ENCODE assay signal across 29 mouse cellular contexts in genomic region chr2:103637385-103637784, GRCm38 (mm10).
DNase-seq lines count a peak whose midpoint lies in the region; ATAC-seq lines count a peak whose summit lies in the region.
"Had no signal": no experiment of that assay in that cellular context is flagged by ENCODE, and none has a peak within 500 bp of the region (broad histone marks: within the 10 kb centered on the region; RNA-seq: fewer than 3 reads in every experiment).

No protein-coding gene starts in this region.

- peak; percentile 65; the same call in 1 of the 2 replicates for ATAC-seq in forebrain, embryonic 15.5 days (replicated peaks)
- no peak for ATAC-seq in midbrain, embryonic 14.5 days (ENCODE audit: low FRiP score, low TSS enrichment)
- no peak for ATAC-seq in midbrain, embryonic 11.5 days (ENCODE audit: low FRiP score)
- ATAC-seq in megakaryocyte, adult 5-6 weeks (ENCODE audit: poor library complexity, severe bottlenecking), result 0 out of 2 replicates have a peak, but pooled peaks have one; percentile 3
- ATAC-seq: CD4-positive, CD25-positive, alpha-beta regulatory T cell, adult 4 months; inflammation-experienced regulatory T-cells, adult 6 months had no signal

- no peak for DNase-seq in forebrain, embryonic 10.5 days (ENCODE audit: extremely low spot score, low spot score)
- DNase-seq in midbrain, embryonic 14.5 days, result peak; percentile 59
- DNase-seq in midbrain, embryonic 11.5 days (ENCODE audit: low spot score, missing footprints), result no peak
- DNase-seq in retina, postnatal 1 day, result no peak
- no peak for DNase-seq in ovary, postnatal 10 days (ENCODE audit: low spot score)
- DNase-seq: adrenal gland, postnatal 25 days; cerebellum, adult 2 months; cerebellum, postnatal 14 days; gastrocnemius, postnatal 25 days; heart, adult 11 months; kidney, adult 2 months; kidney, postnatal 4 days; layer of hippocampus, postnatal 36 days; liver, embryonic 13.5 days; lung, adult 18-20 months; lung, postnatal 10 days; right cerebral cortex, postnatal 25 days had no signal

- H3K9me3 ChIP-seq in forebrain, embryonic 15.5 days, result no peaks in the 10 kb centered on the region
- H3K9me3 ChIP-seq in forebrain, embryonic 10.5 days, result no peaks in the 10 kb centered on the region
- H3K9me3 ChIP-seq in midbrain, embryonic 14.5 days (ENCODE audit: control insufficient read depth, low read length), result no peaks in the 10 kb centered on the region
- H3K9me3 ChIP-seq in midbrain, embryonic 11.5 days (ENCODE audit: control insufficient read depth, low read length), result no peaks in the 10 kb centered on the region
- H3K9me3 ChIP-seq: heart, embryonic 10.5 days; heart, embryonic 15.5 days; limb, embryonic 10.5 days; limb, embryonic 15.5 days; liver, embryonic 13.5 days; neural tube, embryonic 13.5 days; stomach, embryonic 15.5 days had no signal

- 62% methylated on average over 1 of the region's 1 CpGs for WGBS in forebrain, embryonic 15.5 days
- WGBS in forebrain, embryonic 10.5 days, result 77% methylated on average over 1 of the region's 1 CpGs
- 48% methylated on average over 1 of the region's 1 CpGs for WGBS in midbrain, embryonic 14.5 days
- WGBS in midbrain, embryonic 11.5 days, result 53% methylated on average over 1 of the region's 1 CpGs

- no peaks in the 10 kb centered on the region for H3K36me3 ChIP-seq in forebrain, embryonic 15.5 days
- H3K36me3 ChIP-seq in forebrain, embryonic 10.5 days (replicated peaks), result no peaks in the 10 kb centered on the region
- no peaks in the 10 kb centered on the region for H3K36me3 ChIP-seq in midbrain, embryonic 14.5 days (ENCODE audit: control insufficient read depth, insufficient read depth, low read length)
- H3K36me3 ChIP-seq in midbrain, embryonic 11.5 days (ENCODE audit: control insufficient read depth, insufficient read depth, low read length), result no peaks in the 10 kb centered on the region
- H3K36me3 ChIP-seq: heart, embryonic 10.5 days; heart, embryonic 15.5 days; limb, embryonic 10.5 days; limb, embryonic 15.5 days; liver, embryonic 13.5 days; neural tube, embryonic 13.5 days; stomach, embryonic 15.5 days had no signal

- no peak overlapping the region for H3K9ac ChIP-seq in forebrain, embryonic 15.5 days (replicated peaks)
- H3K9ac ChIP-seq in midbrain, embryonic 14.5 days (replicated peaks; ENCODE audit: low read length), result no peak overlapping the region
- H3K9ac ChIP-seq in midbrain, embryonic 11.5 days (ENCODE audit: low read length), result no peak overlapping the region
- H3K9ac ChIP-seq: heart, embryonic 15.5 days; limb, embryonic 15.5 days; liver, embryonic 13.5 days; neural tube, embryonic 13.5 days; stomach, embryonic 15.5 days had no signal

- no peaks in the 10 kb centered on the region for H3K27me3 ChIP-seq in forebrain, embryonic 15.5 days
- H3K27me3 ChIP-seq in forebrain, embryonic 10.5 days (ENCODE audit: poor library complexity, severe bottlenecking), result peaks cover 27% of the 10 kb centered on the region
- H3K27me3 ChIP-seq in midbrain, embryonic 14.5 days (ENCODE audit: control insufficient read depth, insufficient read depth, low read length), result no peaks in the 10 kb centered on the region
- no peaks in the 10 kb centered on the region; the same call in 1 of the 2 replicates for H3K27me3 ChIP-seq in midbrain, embryonic 11.5 days (ENCODE audit: control insufficient read depth, insufficient read depth, low read length)
- H3K27me3 ChIP-seq: heart, embryonic 15.5 days; limb, embryonic 15.5 days; liver, embryonic 13.5 days; stomach, embryonic 15.5 days had no signal

- H3K4me3 ChIP-seq in forebrain, embryonic 15.5 days, result no peak overlapping the region
- no peak overlapping the region for H3K4me3 ChIP-seq in forebrain, embryonic 10.5 days
- H3K4me3 ChIP-seq in midbrain, embryonic 14.5 days (replicated peaks; ENCODE audit: low read depth, low read length), result no peak overlapping the region
- H3K4me3 ChIP-seq in midbrain, embryonic 11.5 days (ENCODE audit: low read depth, low read length), result no peak overlapping the region
- H3K4me3 ChIP-seq: erythroblast, embryonic 14.5 days; heart, embryonic 10.5 days; heart, embryonic 15.5 days; limb, embryonic 10.5 days; limb, embryonic 15.5 days; liver, embryonic 13.5 days; neural tube, embryonic 13.5 days; stomach, embryonic 15.5 days had no signal

- no peak overlapping the region; the same call in 1 of the 2 replicates for H3K27ac ChIP-seq in forebrain, embryonic 15.5 days (replicated peaks)
- no peak overlapping the region for H3K27ac ChIP-seq in forebrain, embryonic 10.5 days
- no peak overlapping the region for H3K27ac ChIP-seq in midbrain, embryonic 14.5 days (replicated peaks; ENCODE audit: low read depth, low read length)
- no peak overlapping the region for H3K27ac ChIP-seq in midbrain, embryonic 11.5 days (ENCODE audit: low read depth, low read length)
- H3K27ac ChIP-seq: heart, embryonic 10.5 days; heart, embryonic 15.5 days; kidney, postnatal 0 days; limb, embryonic 10.5 days; limb, embryonic 15.5 days; liver, embryonic 13.5 days; neural tube, embryonic 13.5 days; stomach, embryonic 15.5 days had no signal

- no peak overlapping the region for H3K4me2 ChIP-seq in forebrain, embryonic 15.5 days (replicated peaks)
- no peak overlapping the region for H3K4me2 ChIP-seq in midbrain, embryonic 14.5 days (ENCODE audit: low read length)
- no peak overlapping the region for H3K4me2 ChIP-seq in midbrain, embryonic 11.5 days
- H3K4me2 ChIP-seq: heart, embryonic 15.5 days; limb, embryonic 15.5 days; liver, embryonic 13.5 days; neural tube, embryonic 13.5 days; stomach, embryonic 15.5 days had no signal

- H3K4me1 ChIP-seq in forebrain, embryonic 15.5 days, result no peaks in the 10 kb centered on the region; the same call in 1 of the 2 replicates
- H3K4me1 ChIP-seq in forebrain, embryonic 10.5 days, result peaks cover 69% of the 10 kb centered on the region
- H3K4me1 ChIP-seq in midbrain, embryonic 14.5 days (ENCODE audit: control insufficient read depth, insufficient read depth, low read length), result peaks cover 20% of the 10 kb centered on the region
- H3K4me1 ChIP-seq in midbrain, embryonic 11.5 days (ENCODE audit: control insufficient read depth, insufficient read depth, low read length), result peaks cover 5% of the 10 kb centered on the region; the same call in 1 of the 2 replicates

Comparison
In these comparisons a context has a peak if more than half of its experiments do, and no peak if none do; other contexts are left out.
1. ATAC-seq: peak in forebrain, embryonic 15.5 days (single experiment) and megakaryocyte, adult 5-6 weeks (single experiment); none in midbrain, embryonic 14.5 days (single experiment) and midbrain, embryonic 11.5 days (single experiment).